Mouse (Mus musculus) embryonic facial prominence, embryonic 12.5 days (tissue): Measurements from ENCODE around the gene Ptprc. TPM values are rescaled to one million over a fixed set of nuclear protein-coding genes. Genes with fewer than 3 reads are reported as not detected.

Experiments
- ATAC-seq: fragments of 200-750 bp; cut with Nextera tagmentation; 2 replicates; pipeline ENCODE4 v1.8.0; 2017; ENCODE audit not compliant: insufficient number of reproducible peaks, insufficient read depth, low FRiP score, low TSS enrichment
- H3K27ac ChIP-seq: fragments of 300-500 bp; sonication (generic); 2 replicates; pipeline ENCODE4 v1.5.1; 2016; ENCODE audit warnings: mild to moderate bottlenecking
- H3K27me3 ChIP-seq: fragments of 300-500 bp; sonication (generic); 2 replicates; pipeline ENCODE4 v1.6.1; 2016; ENCODE audit warnings: mild to moderate bottlenecking, moderate library complexity
- H3K36me3 ChIP-seq: fragments of 300-500 bp; sonication (generic); 2 replicates; pipeline ENCODE4 v1.6.1; 2016; ENCODE audit warnings: mild to moderate bottlenecking
- H3K4me1 ChIP-seq: fragments of 300-500 bp; sonication (generic); 2 replicates; pipeline ENCODE4 v1.6.1; 2016
- H3K4me2 ChIP-seq: fragments of 300-500 bp; sonication (generic); replicated peaks from 2 replicates; pipeline ENCODE4 v1.6.1; 2016; ENCODE audit warnings: mild to moderate bottlenecking, moderate library complexity
- H3K4me3 ChIP-seq: fragments of 300-500 bp; sonication (generic); 2 replicates; pipeline ENCODE4 v1.5.1; 2016; ENCODE audit warnings: mild to moderate bottlenecking
- H3K9ac ChIP-seq: fragments of 300-500 bp; sonication (generic); 2 replicates; pipeline ENCODE4 v1.6.1; 2016; ENCODE audit warnings: mild to moderate bottlenecking, moderate library complexity
- H3K9me3 ChIP-seq: fragments of 300-500 bp; sonication (generic); 2 replicates; pipeline ENCODE4 v1.6.1; 2016; ENCODE audit warnings: mild to moderate bottlenecking, moderate library complexity
- WGBS: fragments of 180-500 bp; shearing (Covaris S2); methylation state at CpG from one replicate; pipeline ENCODE4 v1.1.7; 2016; 5-methylcytosine and 5-hydroxymethylcytosine counted together
- polyA plus RNA-seq: library from polyadenylated mRNA; unstranded; fragments of >200 nt; fragmentation: Nextera tagmentation; extraction: Ambion mirVana; gene quantifications from 2 replicates; pipeline ENCODE4 v1.2.1, GENCODE M21; 2016

Ptprc gene
- polyA plus RNA-seq, result 1.4 and 1.9 TPM in 2 replicates

- ATAC-seq, result no peak
- Histone ChIP-seq H3K4me2 (no peak within 1 kb of the TSS), H3K4me3 (no peak within 1 kb of the TSS), H3K36me3 (no peaks in the 10 kb centered on the region), H3K9ac (no peak within 1 kb of the TSS), H3K4me1 (no peaks in the 10 kb centered on the region), H3K27ac (no peak within 1 kb of the TSS), H3K9me3 (no peaks in the 10 kb centered on the region), H3K27me3 (no peaks in the 10 kb centered on the region)
- 80% methylated on average over 4 of the region's 4 CpGs for WGBS
Observed at GRCm38 (mm10) chr1:138175494-138175893, at the start of gene Ptprc. Gene Ptprc, minus strand, starts transcription at chr1:138175708.

- ATAC-seq, result no peak
- Histone ChIP-seq H3K27ac (no peak overlapping the region), H3K27me3 (no peaks in the 10 kb centered on the region), H3K9ac (no peak overlapping the region), H3K9me3 (no peaks in the 10 kb centered on the region), H3K36me3 (no peaks in the 10 kb centered on the region), H3K4me1 (no peaks in the 10 kb centered on the region), H3K4me3 (no peak overlapping the region), H3K4me2 (no peak overlapping the region)
- whole genome bisulfite sequencing, result 65% methylated on average over 3 of the region's 3 CpGs
Observed at GRCm38 (mm10) chr1:138214736-138215458, 39.4 kb upstream of the Ptprc start.

DNA sequence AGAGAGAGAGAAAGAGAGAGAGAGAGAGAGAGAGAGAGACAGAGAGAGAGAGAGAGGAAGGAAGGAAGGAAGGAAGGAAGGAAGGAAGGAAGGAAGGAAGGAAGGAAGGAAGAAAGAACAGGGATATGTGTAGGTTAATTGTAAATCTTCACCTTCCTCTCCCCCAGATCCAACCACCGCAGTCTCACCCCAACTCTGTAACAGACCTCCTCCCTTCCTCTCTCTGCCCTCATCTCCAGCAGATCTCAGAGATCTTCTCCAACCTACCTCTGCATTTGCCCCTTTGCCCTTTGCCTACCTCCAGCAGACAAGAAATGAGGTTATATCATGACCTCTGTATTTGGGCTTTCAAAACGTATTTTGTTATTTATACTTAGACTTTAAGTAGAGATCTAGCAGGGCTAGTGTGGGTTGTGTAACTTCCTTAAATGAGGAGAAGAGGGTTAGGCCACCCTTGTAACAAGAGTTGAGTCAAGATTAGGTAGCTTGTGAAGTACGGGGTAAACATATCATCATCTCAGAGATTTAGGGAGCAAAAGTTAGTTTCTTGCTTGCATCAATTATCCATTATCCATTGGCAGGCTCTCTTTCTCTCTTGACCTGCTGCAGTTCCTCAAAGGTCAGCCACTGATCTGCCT is 35.0 kb upstream of the Ptprc start:
- H3K36me3 ChIP-seq, result no peaks in the 10 kb centered on the region
- ATAC-seq, result no peak
- 83% methylated on average over 3 of the region's 3 CpGs for WGBS
- no peaks in the 10 kb centered on the region for H3K4me1 ChIP-seq
- no peaks in the 10 kb centered on the region for H3K27me3 ChIP-seq
- no peak overlapping the region for H3K27ac ChIP-seq
- H3K4me3 ChIP-seq, result no peak overlapping the region
- no peak overlapping the region for H3K9ac ChIP-seq
- H3K4me2 ChIP-seq, result no peak overlapping the region
- no peaks in the 10 kb centered on the region for H3K9me3 ChIP-seq

DNA sequence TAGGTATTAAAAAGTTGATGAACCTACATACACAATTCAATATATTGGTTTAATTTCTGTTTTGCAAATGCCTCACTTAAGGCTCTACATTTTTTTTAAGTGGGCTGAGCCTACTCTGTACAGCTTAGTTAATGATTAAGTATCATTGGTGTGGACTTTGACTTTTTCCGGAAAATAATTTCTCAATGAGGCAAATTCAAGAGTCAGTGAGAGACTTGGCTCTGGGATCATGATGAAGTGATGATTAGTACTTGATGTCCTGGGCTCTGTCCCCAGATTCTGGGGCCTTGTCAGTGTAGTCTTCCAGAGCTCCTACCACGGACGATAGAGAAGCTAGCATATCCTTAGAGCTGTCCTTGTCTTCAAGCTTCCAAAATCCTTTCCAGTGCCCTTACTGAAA is 34.2 kb upstream of the Ptprc start:
- no peaks in the 10 kb centered on the region for H3K9me3 ChIP-seq
- H3K27me3 ChIP-seq, result no peaks in the 10 kb centered on the region
- no peaks in the 10 kb centered on the region for H3K36me3 ChIP-seq
- no peak overlapping the region for H3K4me2 ChIP-seq
- 90% methylated on average over 3 of the region's 3 CpGs for WGBS
- no peak overlapping the region for H3K9ac ChIP-seq
- no peak overlapping the region for H3K27ac ChIP-seq
- no peak overlapping the region for H3K4me3 ChIP-seq
- no peak for ATAC-seq
- no peaks in the 10 kb centered on the region for H3K4me1 ChIP-seq

GRCm38 (mm10) chr1:138206041-138206440 is 30.5 kb upstream of the Ptprc start:
- Histone ChIP-seq H3K36me3 (no peaks in the 10 kb centered on the region), H3K27me3 (no peaks in the 10 kb centered on the region), H3K9ac (no peak overlapping the region), H3K9me3 (no peaks in the 10 kb centered on the region), H3K4me2 (no peak overlapping the region), H3K4me1 (no peaks in the 10 kb centered on the region), H3K4me3 (no peak overlapping the region), H3K27ac (no peak overlapping the region)
- no peak for ATAC-seq
- WGBS, result 39% methylated on average over 7 of the region's 7 CpGs

DNA sequence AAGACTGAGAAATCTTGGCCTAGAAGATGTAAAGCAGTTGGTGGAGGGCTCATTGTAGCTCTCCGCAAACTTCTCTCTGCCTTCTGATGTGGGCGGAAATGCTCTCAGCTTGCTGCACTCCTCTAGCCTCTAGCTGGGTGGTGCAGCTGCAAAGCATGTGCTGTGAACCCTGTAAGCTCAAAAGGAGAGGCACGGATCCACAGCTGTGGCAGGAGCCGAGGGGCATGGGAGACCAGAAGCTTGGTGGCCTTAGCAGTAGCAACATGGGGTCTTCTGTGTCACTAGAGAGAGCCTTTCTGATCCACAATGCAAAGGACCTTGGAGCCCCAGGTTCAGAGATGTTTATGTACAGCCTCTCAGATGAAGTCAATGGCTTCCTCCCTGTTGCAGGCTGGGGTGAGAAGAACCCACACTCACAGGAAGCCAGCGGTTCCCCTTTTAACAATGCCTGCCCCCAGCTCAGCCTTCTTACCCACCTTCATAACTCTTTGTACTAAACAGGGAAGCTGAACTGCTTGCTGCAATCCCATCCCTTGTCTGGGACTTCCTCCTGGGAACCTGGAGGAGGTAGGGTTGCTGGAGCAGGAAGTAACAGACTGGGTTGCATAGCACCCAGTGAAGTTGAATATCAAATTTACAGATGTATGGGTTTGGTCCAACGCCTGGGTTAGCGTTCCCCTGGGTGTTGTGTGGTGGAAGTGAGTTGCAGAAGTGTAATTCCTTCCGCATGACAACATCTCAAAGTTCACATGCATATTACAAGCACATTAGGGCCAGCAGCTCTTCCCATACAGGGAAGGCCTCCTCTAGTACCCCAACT is 16.4 kb upstream of the Ptprc start:
- H3K27ac ChIP-seq, result no peak overlapping the region
- 78% methylated on average over 8 of the region's 8 CpGs for WGBS
- H3K4me2 ChIP-seq, result no peak overlapping the region
- no peak overlapping the region for H3K4me3 ChIP-seq
- H3K27me3 ChIP-seq, result no peaks in the 10 kb centered on the region
- no peaks in the 10 kb centered on the region for H3K4me1 ChIP-seq
- H3K9ac ChIP-seq, result no peak overlapping the region
- ATAC-seq, result no peak
- no peaks in the 10 kb centered on the region for H3K36me3 ChIP-seq
- no peaks in the 10 kb centered on the region for H3K9me3 ChIP-seq

DNA sequence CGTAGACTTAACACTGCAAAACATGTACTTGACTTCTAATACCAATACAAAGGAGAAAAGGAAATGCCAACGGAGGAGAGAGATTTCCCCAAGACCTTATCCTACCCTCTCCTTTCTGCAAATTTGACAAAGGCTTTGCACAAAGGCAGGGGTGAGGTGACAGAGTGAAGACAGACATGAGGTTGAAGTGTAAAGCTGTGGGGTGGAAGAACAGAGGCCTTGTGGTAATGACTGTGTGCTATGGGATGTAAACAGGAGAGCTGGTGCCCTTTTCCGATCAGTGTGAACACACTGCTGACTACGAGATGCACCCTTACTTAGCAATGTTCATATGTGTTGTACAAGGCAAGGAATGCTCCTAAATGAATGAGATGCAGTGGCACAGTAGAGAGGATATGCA is 12.6 kb upstream of the Ptprc start:
- no peaks in the 10 kb centered on the region for H3K4me1 ChIP-seq
- H3K9ac ChIP-seq, result no peak overlapping the region
- no peaks in the 10 kb centered on the region for H3K36me3 ChIP-seq
- H3K9me3 ChIP-seq, result no peaks in the 10 kb centered on the region
- no peak for ATAC-seq
- no peak overlapping the region for H3K27ac ChIP-seq
- H3K4me3 ChIP-seq, result no peak overlapping the region
- WGBS, result 87% methylated on average over 4 of the region's 4 CpGs
- no peaks in the 10 kb centered on the region for H3K27me3 ChIP-seq
- no peak overlapping the region for H3K4me2 ChIP-seq

GRCm38 (mm10) chr1:138185904-138186303 is 10.4 kb upstream of the Ptprc start:
- Histone ChIP-seq H3K36me3 (no peaks in the 10 kb centered on the region), H3K4me1 (no peaks in the 10 kb centered on the region), H3K4me2 (no peak overlapping the region), H3K4me3 (no peak overlapping the region), H3K27me3 (no peaks in the 10 kb centered on the region), H3K9me3 (no peaks in the 10 kb centered on the region), H3K9ac (no peak overlapping the region), H3K27ac (no peak overlapping the region)
- ATAC-seq, result no peak
- 56% methylated on average over 4 of the region's 4 CpGs for WGBS

GRCm38 (mm10) chr1:138180081-138180480 is 4.6 kb upstream of the Ptprc start:
- Histone ChIP-seq H3K9ac (no peak overlapping the region), H3K4me3 (no peak overlapping the region), H3K27ac (no peak overlapping the region), H3K4me2 (no peak overlapping the region), H3K36me3 (no peaks in the 10 kb centered on the region), H3K4me1 (no peaks in the 10 kb centered on the region), H3K9me3 (no peaks in the 10 kb centered on the region), H3K27me3 (no peaks in the 10 kb centered on the region)
- no peak for ATAC-seq

DNA sequence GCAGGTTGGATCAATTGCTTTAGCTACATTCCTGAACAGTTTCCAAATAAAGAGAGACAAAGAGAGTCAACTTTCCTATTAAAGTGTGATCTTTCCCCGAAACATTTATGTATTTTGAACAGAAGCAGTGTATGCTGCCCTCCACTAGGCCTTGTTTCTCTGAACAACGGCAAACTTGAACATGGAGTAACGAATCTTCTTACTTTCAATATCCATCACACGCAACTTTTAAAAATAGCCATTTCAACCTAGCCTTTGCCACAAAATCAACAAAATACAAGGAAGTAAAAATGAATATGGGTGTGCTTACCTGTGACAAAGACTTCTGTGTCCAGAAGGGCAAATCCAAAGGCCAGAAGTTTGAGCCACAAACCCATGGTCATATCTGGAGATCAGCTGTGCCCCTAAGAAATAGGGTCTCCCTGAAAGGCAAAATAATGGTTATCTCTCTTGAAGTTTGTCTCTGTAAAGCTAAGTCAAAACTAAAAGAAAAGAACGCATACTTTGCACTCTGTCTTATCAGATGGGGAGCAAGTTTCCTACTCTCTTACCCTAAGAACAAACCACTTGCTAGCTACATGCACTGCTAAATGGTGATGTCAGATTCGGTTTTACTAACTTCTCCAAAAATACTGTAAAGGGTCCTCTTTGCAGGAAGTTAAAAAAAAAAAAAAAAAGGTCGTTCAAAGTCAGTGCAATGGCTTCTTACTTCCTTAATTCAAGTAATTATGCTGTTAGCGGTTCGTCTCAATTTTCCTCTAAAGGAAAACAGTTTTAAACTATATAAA is 609 bp downstream of the Ptprc start:
- Histone ChIP-seq H3K9ac (no peak overlapping the region), H3K4me2 (no peak overlapping the region), H3K27me3 (no peaks in the 10 kb centered on the region), H3K27ac (no peak overlapping the region), H3K36me3 (no peaks in the 10 kb centered on the region), H3K9me3 (no peaks in the 10 kb centered on the region), H3K4me1 (no peaks in the 10 kb centered on the region), H3K4me3 (no peak overlapping the region)
- ATAC-seq, result no peak
- WGBS, result 83% methylated on average over 9 of the region's 9 CpGs

GRCm38 (mm10) chr1:138174143-138174542 is 1.4 kb downstream of the Ptprc start:
- no peaks in the 10 kb centered on the region for H3K9me3 ChIP-seq
- H3K27me3 ChIP-seq, result no peaks in the 10 kb centered on the region
- no peaks in the 10 kb centered on the region for H3K36me3 ChIP-seq
- no peak overlapping the region for H3K4me2 ChIP-seq
- no peaks in the 10 kb centered on the region for H3K4me1 ChIP-seq
- no peak for ATAC-seq
- H3K9ac ChIP-seq, result no peak overlapping the region
- H3K27ac ChIP-seq, result no peak overlapping the region
- 85% methylated on average over 4 of the region's 4 CpGs for WGBS
- no peak overlapping the region for H3K4me3 ChIP-seq
